Mouse (Mus musculus) frontal cortex, postnatal 14 days (tissue): ENCODE measurements around the gene Slc35b4.
A peak's percentile ranks its signal among the peaks of the same experiment; 100 is the strongest.

Experiments
- DNase-seq, 2 experiments: peaks; one replicate each; pipeline ENCODE4 v3.0.0; 2022; ENCODE audit warnings: low spot score in 2 of 2

Gene Slc35b4

DNA sequence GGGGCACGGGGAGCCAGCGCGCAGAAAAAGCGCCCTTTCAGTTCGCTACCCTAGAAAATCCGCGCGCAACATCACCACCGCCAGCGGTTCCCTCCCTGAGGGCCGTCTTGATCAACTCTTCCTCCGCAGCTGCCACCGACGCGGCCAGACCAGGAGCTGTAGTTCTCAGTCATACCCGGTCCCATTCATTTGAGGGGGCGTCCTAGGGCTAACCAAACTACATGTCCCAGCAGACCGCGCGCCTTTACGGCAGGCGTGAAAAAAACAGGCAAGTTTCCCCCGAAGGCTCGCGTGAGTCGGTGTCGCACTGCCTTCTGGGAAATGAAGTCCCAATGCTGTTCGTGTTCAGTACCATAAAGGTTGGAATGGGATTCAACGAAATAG, at the start of gene Slc35b4:
TSS of gene Slc35b4 (minus strand) at position 248 of the 384 bp plus-strand sequence.
- peak; percentile 91 to 92 for DNase-seq

- DNase-seq = no peak
These were observed 48.2 kb upstream of the Slc35b4 start for GRCm38 (mm10) chr6:34225004-34225599.

DNA sequence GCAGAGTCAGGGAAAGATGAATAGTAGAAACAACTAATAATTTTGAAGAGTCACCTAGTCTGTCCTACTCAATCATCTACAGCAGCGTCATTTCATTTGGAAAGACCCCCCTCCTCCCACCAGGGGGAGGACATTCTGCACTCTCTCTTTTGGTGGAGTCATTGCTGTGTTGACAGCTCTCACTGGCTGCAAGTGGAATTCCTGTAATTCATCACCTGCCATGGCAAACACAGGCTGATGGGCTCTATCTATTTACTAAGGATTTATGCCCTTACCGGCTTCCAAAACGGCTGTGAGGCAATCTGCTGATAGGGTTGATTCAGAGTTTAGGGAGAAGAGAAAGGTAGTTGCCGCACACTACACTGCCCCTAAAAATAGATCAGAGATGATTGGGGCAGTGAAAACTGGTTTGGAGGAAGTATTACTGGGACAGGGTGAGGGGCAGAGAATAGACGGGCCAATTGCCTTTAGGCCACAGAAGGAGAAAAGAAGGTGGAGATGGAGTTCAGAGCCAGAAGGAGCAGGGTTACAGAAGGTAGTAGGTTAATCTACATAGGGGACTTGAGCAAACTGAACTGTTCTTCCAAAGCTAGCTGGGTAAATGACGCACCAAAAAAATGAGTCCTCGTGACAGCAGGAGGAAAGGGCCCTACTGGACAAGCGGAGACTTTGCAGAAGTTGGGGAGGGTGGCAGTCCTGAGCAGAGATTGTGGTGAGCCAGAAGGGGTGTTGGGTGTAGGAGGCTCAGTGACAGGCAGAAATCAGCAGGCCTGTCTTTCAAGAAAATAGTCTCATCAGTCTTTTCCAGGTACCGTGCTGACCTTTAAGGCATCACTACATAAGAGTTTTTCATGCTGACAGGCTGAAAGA, 39.8 kb upstream of the Slc35b4 start:
- DNase-seq = no peak

GRCm38 (mm10) chr6:34205754-34206153, 28.8 kb upstream of the Slc35b4 start:
- no peak for DNase-seq

GRCm38 (mm10) chr6:34204971-34205572, 28.2 kb upstream of the Slc35b4 start:
- DNase-seq = peak in 1 of 2 experiments; percentile 23

- DNase-seq = no peak
These were observed 26.6 kb upstream of the Slc35b4 start for GRCm38 (mm10) chr6:34203503-34203902.

GRCm38 (mm10) chr6:34194981-34195380, 18.1 kb upstream of the Slc35b4 start:
- no peak for DNase-seq

- peak; percentile 23 to 52 for DNase-seq
These were observed 17.0 kb upstream of the Slc35b4 start for GRCm38 (mm10) chr6:34193708-34194475.

- no peak for DNase-seq
These were observed 14.5 kb upstream of the Slc35b4 start for GRCm38 (mm10) chr6:34191401-34191800.

DNA sequence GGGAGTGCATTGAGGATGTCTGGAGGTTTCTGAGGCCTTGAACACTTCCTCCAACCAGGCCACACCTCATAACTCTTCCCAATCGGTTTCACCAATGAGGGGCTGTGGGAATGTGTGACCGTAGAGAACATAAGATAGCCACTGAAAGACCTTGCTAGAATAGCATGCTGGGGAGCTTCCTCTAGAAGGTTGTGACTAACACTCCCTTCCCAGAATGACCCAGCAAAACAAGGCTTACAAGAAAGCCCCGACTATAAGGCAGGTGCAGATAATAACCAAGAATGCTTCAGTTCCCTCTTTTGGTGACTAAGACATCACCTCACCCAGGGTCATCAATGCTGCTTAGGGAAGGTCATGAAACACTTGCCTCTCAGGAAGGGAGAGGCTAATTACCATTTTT, 12.6 kb upstream of the Slc35b4 start:
- no peak for DNase-seq

GRCm38 (mm10) chr6:34187986-34188599, 11.2 kb upstream of the Slc35b4 start:
- no peak for DNase-seq

GRCm38 (mm10) chr6:34187273-34187863, 10.5 kb upstream of the Slc35b4 start:
- DNase-seq = no peak

DNA sequence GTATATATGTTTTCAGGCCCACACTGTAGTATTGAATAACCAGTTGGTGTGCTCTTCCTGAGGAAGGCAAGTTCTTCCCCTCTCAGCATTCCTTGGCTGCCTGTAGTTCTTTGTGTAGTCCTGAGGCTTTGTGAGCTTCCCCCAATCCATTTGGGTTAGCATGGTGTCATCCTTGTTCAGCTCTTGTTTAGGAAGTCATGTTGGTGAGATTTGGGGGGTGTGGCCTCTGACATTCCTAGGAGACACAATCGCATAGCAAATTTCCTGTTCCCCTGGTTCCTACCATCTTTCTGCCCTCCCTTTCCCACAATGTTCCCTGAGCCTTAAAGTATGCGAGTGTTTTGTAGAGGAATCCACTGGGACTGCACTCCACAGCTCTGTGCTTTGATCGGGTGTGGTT, 6.4 kb upstream of the Slc35b4 start:
- DNase-seq = no peak

- no peak for DNase-seq
These were observed 5.0 kb upstream of the Slc35b4 start for GRCm38 (mm10) chr6:34181961-34182360.

GRCm38 (mm10) chr6:34179911-34180310, 3.0 kb upstream of the Slc35b4 start:
- DNase-seq = no peak

GRCm38 (mm10) chr6:34179007-34179406, 2.1 kb upstream of the Slc35b4 start:
- no peak for DNase-seq

GRCm38 (mm10) chr6:34176111-34176863, 624 bp downstream of the Slc35b4 start:
- no peak for DNase-seq

GRCm38 (mm10) chr6:34174715-34175114, 2.2 kb downstream of the Slc35b4 start:
- DNase-seq = no peak

DNA sequence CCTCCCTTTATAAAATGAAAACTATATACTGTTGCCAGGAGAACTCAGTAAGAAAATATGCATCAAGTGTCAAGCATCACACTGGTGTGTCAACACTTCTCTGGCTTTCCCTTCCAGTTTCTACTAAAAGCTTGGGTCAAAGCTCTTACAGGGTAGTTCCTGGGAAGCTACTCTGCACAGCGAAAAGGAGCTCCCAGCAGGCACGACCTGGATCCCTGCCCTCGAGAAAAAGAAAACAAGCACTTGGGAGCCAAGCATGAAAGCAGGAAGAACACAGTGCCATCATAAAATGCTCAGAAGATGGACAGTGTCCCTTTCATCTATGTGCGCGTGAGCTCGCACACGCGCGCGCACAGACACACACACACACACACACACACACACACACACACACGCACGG, 3.7 kb downstream of the Slc35b4 start:
- no peak for DNase-seq

DNA sequence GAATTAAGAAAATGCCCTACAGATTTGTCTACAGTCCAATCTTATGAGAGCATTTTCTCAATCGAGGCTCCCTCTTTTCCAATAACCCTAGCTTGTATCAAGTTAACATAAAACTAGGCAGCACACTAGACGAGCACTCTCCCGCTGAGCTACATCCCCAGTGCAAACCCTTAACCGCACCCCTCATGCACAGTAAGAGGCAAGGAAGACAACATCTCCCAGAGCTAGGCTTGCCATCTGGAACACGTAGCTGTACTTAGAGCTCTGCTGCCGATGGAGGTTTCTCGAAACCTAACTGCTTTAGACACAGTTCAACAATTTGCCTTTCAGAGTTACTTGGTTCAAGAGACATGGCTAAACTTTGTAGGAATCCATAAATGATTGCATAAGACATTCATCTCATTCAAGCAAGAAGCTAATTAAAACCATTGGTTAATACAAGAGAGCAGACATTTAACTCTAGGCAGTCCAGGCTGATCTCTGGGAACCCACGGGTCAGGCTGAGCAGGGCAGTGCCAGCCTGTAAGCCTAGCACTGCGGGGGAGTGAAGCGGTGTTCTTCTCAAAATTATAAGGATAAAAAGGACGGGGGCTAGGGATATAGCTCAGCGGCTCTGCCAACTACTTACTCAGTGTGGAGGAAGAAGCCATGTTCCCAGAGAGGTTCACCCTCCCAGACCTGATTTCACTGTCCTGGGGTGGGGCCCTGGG, 5.0 kb downstream of the Slc35b4 start:
- no peak for DNase-seq
